Mouse (Mus musculus) forebrain, embryonic 11.5 days (tissue): ENCODE measurements around the gene Hist1h2ab. TPM values are rescaled to one million over a fixed set of nuclear protein-coding genes. Genes with fewer than 3 reads are reported as not detected.
"Not testable (repeated sequence)": the region's sequence is repeated elsewhere in the genome, so short reads cannot be mapped to it uniquely, and the experiment has no call there.

Source experiments
- ATAC-seq: fragments of 200-750 bp; cut with Nextera tagmentation; replicated peaks from 2 replicates; pipeline ENCODE4 v1.8.0; 2017; ENCODE audit warnings: moderate TSS enrichment; ENCODE audit not compliant: low FRiP score
- DNase-seq: peaks from one replicate; pipeline ENCODE4 v3.0.0-alpha.2; 2017; ENCODE audit warnings: low spot score
- H3K27ac ChIP-seq: fragments of 300-500 bp; sonication (generic); 2 replicates; pipeline ENCODE4 v1.5.1; 2014; ENCODE audit warnings: low read depth, low read length
- H3K27me3 ChIP-seq: fragments of 300-500 bp; sonication (generic); 2 replicates; pipeline ENCODE4 v1.6.1; 2014; ENCODE audit warnings: mild to moderate bottlenecking, low read length, mixed read lengths; ENCODE audit not compliant: control insufficient read depth, insufficient read depth
- H3K36me3 ChIP-seq: fragments of 300-500 bp; sonication (generic); 2 replicates; pipeline ENCODE4 v1.6.1; 2014; ENCODE audit warnings: mild to moderate bottlenecking, low read length, moderate library complexity, mixed read lengths; ENCODE audit not compliant: control insufficient read depth, insufficient read depth
- H3K4me1 ChIP-seq: fragments of 300-500 bp; sonication (generic); replicated peaks from 2 replicates; pipeline ENCODE4 v1.6.1; 2014; ENCODE audit warnings: low read length, mixed read lengths; ENCODE audit not compliant: control insufficient read depth, insufficient read depth
- H3K4me2 ChIP-seq: fragments of 300-500 bp; sonication (generic); 2 replicates; pipeline ENCODE4 v1.6.1; 2014; ENCODE audit warnings: low read depth, mild to moderate bottlenecking, low read length, moderate library complexity, mixed read lengths; ENCODE audit not compliant: severe bottlenecking
- H3K4me3 ChIP-seq: fragments of 300-500 bp; sonication (generic); 2 replicates; pipeline ENCODE4 v1.5.1; 2014; ENCODE audit warnings: low read depth, low read length
- H3K9ac ChIP-seq: fragments of 300-500 bp; sonication (generic); 2 replicates; pipeline ENCODE4 v1.6.1; 2014; ENCODE audit warnings: low read length
- H3K9me3 ChIP-seq: fragments of 300-500 bp; sonication (generic); 2 replicates; pipeline ENCODE4 v1.6.1; 2016; ENCODE audit warnings: low read length, mixed read lengths; ENCODE audit not compliant: control insufficient read depth
- WGBS: fragments of 180-500 bp; shearing (Covaris S2); extraction: QIAGEN DNeasy Blood & Tissue Kit; methylation state at CpG from one replicate; pipeline ENCODE4 v1.1.7; 2014; 5-methylcytosine and 5-hydroxymethylcytosine counted together
- polyA plus RNA-seq: library from polyadenylated mRNA; unstranded; fragments of >200 nt; fragmentation: Nextera tagmentation; extraction: Ambion mirVana; gene quantifications from 2 replicates; pipeline ENCODE4 v1.2.1, GENCODE M21; 2014

Gene Hist1h2ab
- polyA plus RNA-seq, 1 experiment from 2014 or later: 59.7 TPM

- Histone ChIP-seq H3K27ac (no peak within 1 kb of the TSS), H3K9me3 (no peaks in the 10 kb centered on the region), H3K9ac (peak within 1 kb of the TSS; percentile 37), H3K4me3 (peak within 1 kb of the TSS; percentile 20), H3K4me2 (peak within 1 kb of the TSS; percentile 48), H3K36me3 (no peaks in the 10 kb centered on the region), H3K27me3 (no peaks in the 10 kb centered on the region; the same call in 1 of the 2 replicates), H3K4me1 (peaks cover 5% of the 10 kb centered on the region)
- 6% methylated on average over 17 of the region's 17 CpGs for WGBS
- ATAC-seq: peak; percentile 39; the same call in 1 of the 2 replicates
- peak; percentile 80 for DNase-seq
These were observed 40.4 kb upstream of the Hist1h2ab start, which contains the start of gene Hfe for GRCm38 (mm10) chr13:23710374-23711089. Gene Hfe, minus strand, starts transcription at chr13:23710854.

GRCm38 (mm10) chr13:23716261-23717042 lies 34.5 kb upstream of the Hist1h2ab start:
- no peak overlapping the region for H3K4me2 ChIP-seq
- H3K27ac ChIP-seq: no peak overlapping the region
- ATAC-seq: no peak
- H3K9ac ChIP-seq: no peak overlapping the region
- 85% methylated on average over 5 of the region's 5 CpGs for WGBS
- no peaks in the 10 kb centered on the region for H3K9me3 ChIP-seq
- H3K4me3 ChIP-seq: no peak overlapping the region
- DNase-seq: no peak
- no peaks in the 10 kb centered on the region for H3K4me1 ChIP-seq
- no peaks in the 10 kb centered on the region for H3K27me3 ChIP-seq
- no peaks in the 10 kb centered on the region for H3K36me3 ChIP-seq

- WGBS: 66% methylated on average over 11 of the region's 11 CpGs
These were observed 33.8 kb upstream of the Hist1h2ab start for GRCm38 (mm10) chr13:23717176-23717575.

GRCm38 (mm10) chr13:23717593-23718245 lies 33.2 kb upstream of the Hist1h2ab start:
- 14% methylated on average over 2 of the region's 2 CpGs for WGBS
- not testable (repeated sequence) for DNase-seq

More at GRCm38 (mm10) chr13:23717176-23717575, 33.8 kb upstream of the Hist1h2ab start:
- H3K4me1 ChIP-seq: no peaks in the 10 kb centered on the region
- no peaks in the 10 kb centered on the region for H3K27me3 ChIP-seq
- H3K4me3 ChIP-seq: no peak overlapping the region
- ATAC-seq (no peak), DNase-seq (no peak)
- no peak overlapping the region for H3K27ac ChIP-seq
- no peak overlapping the region for H3K9ac ChIP-seq
- H3K4me2 ChIP-seq: no peak overlapping the region
- no peaks in the 10 kb centered on the region for H3K36me3 ChIP-seq
- no peaks in the 10 kb centered on the region for H3K9me3 ChIP-seq

GRCm38 (mm10) chr13:23724239-23724638 lies 26.7 kb upstream of the Hist1h2ab start:
- WGBS: 83% methylated on average over 4 of the region's 4 CpGs
- H3K4me1 ChIP-seq: no peaks in the 10 kb centered on the region
- H3K27me3 ChIP-seq: no peaks in the 10 kb centered on the region
- no peak overlapping the region for H3K4me2 ChIP-seq
- H3K9ac ChIP-seq: no peak overlapping the region
- no peak for ATAC-seq
- no peaks in the 10 kb centered on the region for H3K9me3 ChIP-seq
- H3K36me3 ChIP-seq: no peaks in the 10 kb centered on the region
- H3K4me3 ChIP-seq: no peak overlapping the region
- DNase-seq: no peak
- no peak overlapping the region for H3K27ac ChIP-seq

More at GRCm38 (mm10) chr13:23717593-23718245, 33.2 kb upstream of the Hist1h2ab start:
- not testable (repeated sequence) for H3K27me3 ChIP-seq, ATAC-seq, H3K4me3 ChIP-seq, H3K4me2 ChIP-seq, H3K27ac ChIP-seq, H3K9me3 ChIP-seq, H3K36me3 ChIP-seq, H3K4me1 ChIP-seq, H3K9ac ChIP-seq

- WGBS: no CpG with 5 or more reads among the region's 1 CpGs
- Histone ChIP-seq H3K9ac (no peak overlapping the region), H3K4me2 (no peak overlapping the region), H3K4me3 (no peak overlapping the region), H3K27me3 (no peaks in the 10 kb centered on the region), H3K27ac (no peak overlapping the region), H3K9me3 (no peaks in the 10 kb centered on the region), H3K36me3 (no peaks in the 10 kb centered on the region), H3K4me1 (no peaks in the 10 kb centered on the region)
- DNase-seq (no peak), ATAC-seq (no peak)
These were observed 25.7 kb upstream of the Hist1h2ab start for GRCm38 (mm10) chr13:23725213-23725612.

GRCm38 (mm10) chr13:23728472-23729191 lies 22.3 kb upstream of the Hist1h2ab start:
- Histone ChIP-seq H3K4me1 (no peaks in the 10 kb centered on the region), H3K9me3 (no peaks in the 10 kb centered on the region), H3K27ac (no peak overlapping the region), H3K4me2 (no peak overlapping the region), H3K4me3 (no peak overlapping the region), H3K27me3 (no peaks in the 10 kb centered on the region), H3K9ac (no peak overlapping the region), H3K36me3 (no peaks in the 10 kb centered on the region)
- ATAC-seq (no peak), DNase-seq (no peak)
- 88% methylated on average over 18 of the region's 18 CpGs for WGBS

- DNase-seq (no peak), ATAC-seq (no peak)
- Histone ChIP-seq H3K9ac (no peak overlapping the region), H3K27ac (no peak overlapping the region), H3K9me3 (no peaks in the 10 kb centered on the region), H3K4me3 (no peak overlapping the region), H3K27me3 (no peaks in the 10 kb centered on the region), H3K4me1 (no peaks in the 10 kb centered on the region), H3K36me3 (no peaks in the 10 kb centered on the region), H3K4me2 (no peak overlapping the region)
- WGBS: 96% methylated on average over 9 of the region's 9 CpGs
These were observed 21.8 kb upstream of the Hist1h2ab start for GRCm38 (mm10) chr13:23729192-23729525.
